ENCODE assay signal across 15 mouse cellular contexts in the genomic region with DNA sequence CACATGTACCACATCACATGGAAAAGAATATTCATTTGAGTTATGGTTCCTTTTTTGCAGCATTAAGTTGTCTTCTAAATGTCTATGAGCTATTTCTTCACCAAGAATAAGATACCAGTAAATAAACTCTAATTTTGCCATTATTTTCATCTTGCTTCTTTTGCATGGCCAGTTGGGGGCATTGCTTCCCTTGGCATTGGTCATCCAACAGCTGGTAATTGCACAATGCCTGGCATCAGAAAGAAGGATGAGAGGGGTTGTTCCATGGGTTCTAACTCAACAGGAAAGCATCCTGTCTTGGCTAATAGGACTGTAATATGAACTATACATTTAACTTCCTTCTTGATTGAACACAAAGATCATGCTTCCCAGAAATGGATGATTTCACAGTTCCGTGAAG.
DNase-seq lines count a peak whose midpoint lies in the region; ATAC-seq and TF ChIP-seq lines count a peak whose summit lies in the region.
"Had no signal": no experiment of that assay in that cellular context is flagged by ENCODE, and none has a peak within 500 bp of the region (broad histone marks: within the 10 kb centered on the region; RNA-seq: fewer than 3 reads in every experiment).

No protein-coding gene starts in this region.

- H3K4me3 ChIP-seq in kidney, adult 2 months (ENCODE audit: insufficient read depth, low read depth, low read length) = no peak overlapping the region
- no peak overlapping the region for H3K4me3 ChIP-seq in stomach, postnatal 0 days (ENCODE audit: low read depth, low read length)
- H3K4me3 ChIP-seq: hindbrain, embryonic 13.5 days; kidney, embryonic 15.5 days; limb, embryonic 13.5 days had no signal

- H3K9me3 ChIP-seq in stomach, postnatal 0 days (ENCODE audit: control insufficient read depth, low read length) = no peaks in the 10 kb centered on the region
- H3K9me3 ChIP-seq: hindbrain, embryonic 13.5 days; kidney, embryonic 15.5 days; limb, embryonic 13.5 days had no signal

- H3K4me1 ChIP-seq in kidney, adult 2 months (ENCODE audit: control insufficient read depth, insufficient read depth, low read length) = no peaks in the 10 kb centered on the region
- no peaks in the 10 kb centered on the region for H3K4me1 ChIP-seq in stomach, postnatal 0 days (replicated peaks; ENCODE audit: control insufficient read depth, insufficient read depth)
- H3K4me1 ChIP-seq: hindbrain, embryonic 13.5 days; kidney, embryonic 15.5 days; limb, embryonic 13.5 days had no signal

- no peaks in the 10 kb centered on the region for H3K27me3 ChIP-seq in kidney, adult 2 months (replicated peaks; ENCODE audit: control insufficient read depth, insufficient read depth, low read length)
- H3K27me3 ChIP-seq in stomach, postnatal 0 days (ENCODE audit: control insufficient read depth, insufficient read depth, low read length) = no peaks in the 10 kb centered on the region
- H3K27me3 ChIP-seq: hindbrain, embryonic 13.5 days; kidney, embryonic 15.5 days; limb, embryonic 13.5 days had no signal

- no peak overlapping the region for H3K27ac ChIP-seq in kidney, adult 2 months (ENCODE audit: insufficient read depth, low read depth, low read length)
- H3K27ac ChIP-seq in stomach, postnatal 0 days (replicated peaks) = no peak overlapping the region
- H3K27ac ChIP-seq: hindbrain, embryonic 13.5 days; kidney, embryonic 15.5 days; limb, embryonic 13.5 days; macrophage had no signal

- WGBS in kidney, adult 2 months = 100% methylated on average over 1 of the region's 1 CpGs
- WGBS in stomach, postnatal 0 days = 82% methylated on average over 1 of the region's 1 CpGs

- ATAC-seq in stomach, postnatal 0 days (ENCODE audit: low FRiP score, low TSS enrichment) = no peak
- ATAC-seq: activated CD4-positive, CD25-positive, alpha-beta regulatory T cell, adult 4 months had no signal

- no peak overlapping the region for H3K4me2 ChIP-seq in stomach, postnatal 0 days (replicated peaks; ENCODE audit: low read depth)
- H3K4me2 ChIP-seq: hindbrain, embryonic 13.5 days; kidney, embryonic 15.5 days; limb, embryonic 13.5 days had no signal

- peak; percentile 50 for TF ChIP-seq CTCF in kidney, adult 2 months (conservative IDR thresholded peaks at IDR 0.05; ENCODE audit: insufficient read depth, insufficient read length, low read depth, low read length)
- peak; percentile 54 for TF ChIP-seq CTCF in stomach, postnatal 0 days (IDR thresholded peaks at IDR 0.05; ENCODE audit: low read depth)

- no peak for TF ChIP-seq EP300 in stomach, postnatal 0 days (optimal IDR thresholded peaks at IDR 0.05)

- peak; percentile 16 for DNase-seq in adrenal gland, postnatal 14 days
- no peak for DNase-seq in adrenal gland, postnatal 4 days (ENCODE audit: low spot score in 2 of 2)
- peak; percentile 7 for DNase-seq in kidney, adult 2 months
- DNase-seq in kidney, adult 11 months = no peak
- peak; percentile 3 for DNase-seq in lung, postnatal 36 days
- no peak for DNase-seq in lung, adult 18-20 months
- DNase-seq in stomach, postnatal 0 days (ENCODE audit: low spot score) = no peak
- DNase-seq in embryo, embryonic 10 days (ENCODE audit: low spot score) = no peak
- DNase-seq: cerebellum, adult 11 months; thymus, adult 18-20 months had no signal

- TF ChIP-seq POLR2A in kidney, adult 2 months (IDR thresholded peaks at IDR 0.05; ENCODE audit: low read depth, low read length) = no peak

- H3K36me3 ChIP-seq in kidney, adult 2 months (ENCODE audit: control insufficient read depth, insufficient read depth, low read length) = no peaks in the 10 kb centered on the region
- H3K36me3 ChIP-seq in stomach, postnatal 0 days (ENCODE audit: control insufficient read depth, insufficient read depth, low read length) = no peaks in the 10 kb centered on the region
- H3K36me3 ChIP-seq: hindbrain, embryonic 13.5 days; kidney, embryonic 15.5 days; limb, embryonic 13.5 days had no signal

- H3K9ac ChIP-seq in stomach, postnatal 0 days (ENCODE audit: low read length) = no peak overlapping the region
- H3K9ac ChIP-seq: hindbrain, embryonic 13.5 days; kidney, embryonic 15.5 days; limb, embryonic 13.5 days had no signal

Comparison
In these comparisons a context has a peak if more than half of its experiments do, and no peak if none do; other contexts are left out.
1. DNase-seq: peak in adrenal gland, postnatal 14 days (single experiment), kidney, adult 2 months (single experiment) and lung, postnatal 36 days (single experiment); none in adrenal gland, postnatal 4 days (0 of 2), kidney, adult 11 months (single experiment), lung, adult 18-20 months (0 of 2), stomach, postnatal 0 days (single experiment) and embryo, embryonic 10 days (single experiment).